Mouse (Mus musculus): ENCODE data around the gene Fsd1l.

DNA sequence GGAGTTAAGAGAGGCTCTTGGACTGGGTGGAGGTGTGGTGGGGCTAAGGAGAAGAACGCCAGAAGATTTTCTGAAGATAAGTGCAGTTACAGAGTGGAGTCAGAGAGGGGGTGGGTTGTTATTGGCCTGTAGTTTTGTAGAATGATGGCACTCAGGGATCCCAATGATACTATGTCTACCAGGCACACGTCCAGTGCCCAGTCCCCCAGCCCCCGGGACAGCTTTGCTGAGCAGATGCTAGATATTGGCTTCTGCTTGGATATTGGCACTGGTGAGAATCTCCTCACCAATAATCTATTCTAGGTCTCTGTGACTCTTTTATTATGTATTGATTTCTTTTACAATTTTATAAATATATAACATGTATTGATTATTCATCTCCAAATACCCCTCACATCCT, 6.0 kb upstream of the Fsd1l start:
- no peak for TF ChIP-seq CTCF (conservative IDR thresholded peaks at IDR 0.05; ENCODE audit: insufficient read depth, insufficient read length, low read depth, low read length)
- TF ChIP-seq POLR2A (IDR thresholded peaks at IDR 0.05; ENCODE audit: low read depth, low read length), result no peak
